Mouse (Mus musculus) cortical plate, adult 2 months (tissue): ENCODE results near the gene Tmc1.

Experiments
- CTCF ChIP-seq: fragments of 200-500 bp; IDR thresholded peaks from 2 replicates; pipeline ENCODE4 v1.5.1; 2011; ENCODE audit warnings: mild to moderate bottlenecking, control low read depth, low read length; ENCODE audit not compliant: insufficient read depth; ENCODE audit errors: extremely low read depth
- POLR2A ChIP-seq: fragments of 200-500 bp; IDR thresholded peaks from 2 replicates; pipeline ENCODE4 v1.6.1; 2011; ENCODE audit warnings: mild to moderate bottlenecking, low read length, control low read depth; ENCODE audit not compliant: insufficient read depth; ENCODE audit errors: extremely low read depth

DNA sequence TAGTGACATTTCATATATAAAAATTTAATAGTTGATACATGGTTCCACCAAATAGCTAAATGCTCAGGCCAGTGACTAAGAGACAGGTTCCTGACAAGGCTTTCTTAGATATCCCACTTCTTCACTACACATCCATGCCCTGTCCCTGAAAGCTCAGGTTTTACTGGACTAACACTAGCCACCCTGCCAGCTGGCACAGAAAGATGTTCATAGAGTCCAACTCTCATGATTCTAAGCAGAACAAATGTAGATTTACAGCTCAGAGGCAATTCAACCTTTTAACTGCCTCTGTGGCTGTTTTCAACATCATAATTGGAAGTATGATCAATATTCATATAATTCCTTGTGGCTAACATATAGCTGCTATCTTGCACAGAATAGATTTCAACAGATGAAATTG lies 47.5 kb upstream of the Tmc1 start:
- TF ChIP-seq POLR2A, result no peak
- no peak for TF ChIP-seq CTCF
